Mouse (Mus musculus) leukemia stem cell, adult 10-12 weeks (primary cell): Measurements from ENCODE around the gene Aldh2. TPM values are rescaled to one million over a fixed set of nuclear protein-coding genes. Genes with fewer than 3 reads are reported as not detected.

ENCODE experiments used
- polyA plus RNA-seq: library from polyadenylated mRNA; stranded (reverse); fragments of >175 nt; gene quantifications from 2 replicates; pipeline ENCODE4 v1.2.3, GENCODE M21; 2012; ENCODE audit warnings: low replicate concordance

The Aldh2 gene
- polyA plus RNA-seq = 271 and 273 TPM in 2 replicates

DNA sequence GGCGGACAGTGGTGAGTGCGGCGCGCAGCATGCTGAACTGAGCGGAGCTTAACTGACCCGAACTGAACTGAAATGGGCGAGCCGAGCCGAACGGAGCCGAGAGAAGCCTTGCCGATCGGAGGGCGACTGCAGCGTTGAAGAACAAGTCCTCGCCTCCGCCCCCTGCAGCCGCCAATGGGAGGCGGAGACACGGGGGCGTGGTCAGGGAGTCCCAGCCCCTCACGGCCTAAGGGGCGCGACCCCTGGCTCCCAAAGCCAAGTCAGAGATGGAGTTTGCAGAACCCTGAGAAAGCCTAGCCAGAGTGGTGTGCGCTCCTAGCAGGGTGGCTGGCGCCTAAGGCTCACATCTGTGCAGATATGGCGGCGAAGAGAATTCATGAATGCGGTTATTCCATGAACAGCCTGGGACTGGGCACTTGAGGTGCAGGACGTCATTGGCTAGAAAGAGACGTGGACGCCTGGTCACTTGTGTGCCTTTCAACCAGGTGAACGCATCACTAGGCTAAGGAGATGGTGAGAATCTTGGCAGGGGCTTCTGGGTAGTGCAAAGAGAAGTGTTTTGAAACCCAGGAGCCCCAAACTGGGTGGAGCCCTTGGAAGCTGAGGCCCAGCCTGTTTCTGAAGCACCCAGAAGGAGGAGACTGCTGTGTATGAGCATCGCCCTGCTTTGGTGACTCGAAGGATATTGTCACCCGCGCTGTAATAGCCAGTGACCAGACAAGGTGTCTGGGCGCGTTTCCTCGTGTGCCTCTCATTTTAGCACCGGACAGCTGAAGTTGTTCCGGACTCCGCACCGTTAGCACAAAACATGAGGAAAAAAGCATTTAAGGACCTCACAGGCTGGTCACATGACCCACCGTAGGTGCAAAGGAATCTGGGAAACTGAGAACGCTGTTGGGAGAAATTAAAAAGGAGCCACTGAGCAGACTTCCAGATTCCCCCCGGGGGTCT, at the start of gene Aldh2:
Gene Aldh2, minus strand, starts transcription at position 374 of the 951 bp plus-strand sequence.

DNA sequence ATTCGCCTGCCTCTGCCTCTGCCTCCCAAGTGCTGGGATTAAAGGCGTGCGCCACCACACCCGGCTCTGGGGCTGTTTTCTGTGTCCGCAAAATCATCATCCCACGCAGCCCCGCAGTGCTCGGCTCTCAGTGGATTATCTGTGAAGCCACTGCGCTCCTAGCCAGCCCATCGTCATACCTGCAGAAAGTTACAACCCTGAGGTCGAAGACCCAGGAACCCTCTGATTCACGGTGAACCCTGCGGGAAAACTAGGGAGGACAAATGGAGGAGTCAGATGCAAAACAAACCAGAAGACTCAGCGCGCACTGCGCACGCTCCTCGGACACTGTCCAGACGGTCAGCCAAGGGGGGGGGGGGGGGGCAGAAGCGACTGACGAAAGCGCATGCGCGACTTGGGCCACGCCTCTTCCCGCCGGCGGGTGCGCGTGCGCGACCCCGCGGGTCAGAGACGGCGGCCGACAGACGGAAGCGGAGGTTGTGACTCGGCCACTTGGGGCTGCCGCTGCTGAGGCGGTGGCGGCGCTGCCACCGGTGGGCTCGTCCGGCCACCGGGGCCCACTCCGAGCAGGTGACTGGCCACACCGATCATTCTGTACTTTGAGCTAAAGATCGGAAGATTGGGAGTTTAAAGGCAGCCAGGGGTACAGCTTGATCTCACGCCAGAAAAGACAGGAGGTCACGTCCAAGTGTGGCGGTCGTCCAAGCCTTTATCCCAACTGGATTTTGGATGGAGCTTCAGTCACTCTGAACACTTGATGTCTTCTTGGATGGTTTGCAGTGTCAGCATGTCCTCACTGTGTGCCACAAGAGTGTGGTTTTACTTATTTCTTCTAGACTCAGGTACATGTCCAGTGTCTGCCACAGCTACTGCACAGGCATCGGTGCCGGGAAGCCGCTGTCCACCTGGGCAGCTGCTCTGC, 25.2 kb upstream of the Aldh2 start, which contains the start of gene Acad12:
Gene Acad12, minus strand, starts transcription at position 347 of the 922 bp plus-strand sequence.

GRCm38 (mm10) chr5:121545793-121546529, 47.7 kb downstream of the Aldh2 start, which contains the start of gene Mapkapk5:
Mapkapk5 (minus strand) TSS chr5:121545905.

GRCm38 (mm10) chr5:121544910-121545792, 48.5 kb downstream of the Aldh2 start, which contains the start of the genes Adam1a and Gm42878:
Adam1a (minus strand) TSS chr5:121545482.
Gm42878 (minus strand) TSS chr5:121545482.

Other genes with a start within 250 kb of the Aldh2 start
- gene Trafd1, start 208.2 kb downstream of the Aldh2 start, polyA plus RNA-seq = 15.5 and 31.7 TPM in 2 replicates
- gene Naa25, start 195.9 kb downstream of the Aldh2 start, polyA plus RNA-seq = 1.7 and 5.3 TPM in 2 replicates
- gene Tmem116, start 141.9 kb downstream of the Aldh2 start, polyA plus RNA-seq = 0.27 and 1.1 TPM in 2 replicates
- gene Erp29, start 141.3 kb downstream of the Aldh2 start, polyA plus RNA-seq = 380 and 386 TPM in 2 replicates
- not detected in 2 replicates for gene Adam1b, start 90.4 kb downstream of the Aldh2 start, polyA plus RNA-seq
- 0.09 and 0.36 TPM in 2 replicates for gene Adam1a, start 48.3 kb downstream of the Aldh2 start, polyA plus RNA-seq
- gene Gm42878, start 48.3 kb downstream of the Aldh2 start, polyA plus RNA-seq = not detected in 2 replicates
- gene Mapkapk5, start 47.9 kb downstream of the Aldh2 start, polyA plus RNA-seq = 24.9 and 74.3 TPM in 2 replicates
- 0.84 and 0.98 TPM in 2 replicates for gene Acad12, start 25.1 kb upstream of the Aldh2 start, polyA plus RNA-seq
- 1.9 and 2.3 TPM in 2 replicates for gene Acad10, start 66.7 kb upstream of the Aldh2 start, polyA plus RNA-seq
- 8.3 and 14.7 TPM in 2 replicates for gene Brap, start 66.7 kb upstream of the Aldh2 start, polyA plus RNA-seq
- 43.5 and 96.5 TPM in 2 replicates for gene Atxn2, start 117.5 kb upstream of the Aldh2 start, polyA plus RNA-seq
- gene Sh2b3, start 243.8 kb upstream of the Aldh2 start, polyA plus RNA-seq = 156 and 416 TPM in 2 replicates